Mouse (Mus musculus) embryonic facial prominence, embryonic 11.5 days (tissue): Measurements from ENCODE around the gene Snta1. TPM values are rescaled to one million over a fixed set of nuclear protein-coding genes. Genes with fewer than 3 reads are reported as not detected.
A peak's percentile ranks its signal among the peaks of the same experiment; 100 is the strongest.

ENCODE experiments used
- ATAC-seq: fragments of 200-750 bp; cut with Nextera tagmentation; replicated peaks from 2 replicates; pipeline ENCODE4 v1.8.0; 2017; ENCODE audit warnings: low read depth; ENCODE audit not compliant: insufficient number of reproducible peaks, low FRiP score, low TSS enrichment
- DNase-seq: peaks from one replicate; pipeline ENCODE4 v3.0.0-alpha.2; 2015; ENCODE audit warnings: low spot score
- H3K27ac ChIP-seq: fragments of 300-500 bp; sonication (generic); replicated peaks from 2 replicates; pipeline ENCODE4 v1.5.1; 2014; ENCODE audit warnings: mild to moderate bottlenecking, low read depth, low read length, control low read depth
- H3K27me3 ChIP-seq: fragments of 300-500 bp; sonication (generic); 2 replicates; pipeline ENCODE4 v1.6.1; 2014; ENCODE audit warnings: mild to moderate bottlenecking, low read length, moderate library complexity, mixed read lengths; ENCODE audit not compliant: control insufficient read depth, insufficient read depth
- H3K36me3 ChIP-seq: fragments of 300-500 bp; sonication (generic); replicated peaks from 2 replicates; pipeline ENCODE4 v1.6.1; 2014; ENCODE audit warnings: low read depth, mild to moderate bottlenecking, low read length, moderate library complexity, mixed read lengths; ENCODE audit not compliant: control insufficient read depth, insufficient read depth
- H3K4me1 ChIP-seq: fragments of 300-500 bp; sonication (generic); 2 replicates; pipeline ENCODE4 v1.6.1; 2014; ENCODE audit warnings: low read length, mixed read lengths; ENCODE audit not compliant: control insufficient read depth, insufficient read depth
- H3K4me2 ChIP-seq: fragments of 300-500 bp; sonication (generic); 2 replicates; pipeline ENCODE4 v1.6.1; 2014; ENCODE audit warnings: low read depth, mild to moderate bottlenecking, control low read depth, low read length, moderate library complexity
- H3K4me3 ChIP-seq: fragments of 300-500 bp; sonication (generic); 2 replicates; pipeline ENCODE4 v1.5.1; 2014; ENCODE audit warnings: low read depth, low read length, control low read depth
- H3K9ac ChIP-seq: fragments of 300-500 bp; sonication (generic); replicated peaks from 2 replicates; pipeline ENCODE4 v1.6.1; 2014; ENCODE audit warnings: mild to moderate bottlenecking, control low read depth, low read length
- H3K9me3 ChIP-seq: fragments of 300-500 bp; sonication (generic); replicated peaks from 2 replicates; pipeline ENCODE4 v1.6.1; 2016; ENCODE audit warnings: mild to moderate bottlenecking, low read length, inconsistent platforms, mixed read lengths; ENCODE audit not compliant: control insufficient read depth
- WGBS: fragments of 180-500 bp; shearing (Covaris S2); extraction: QIAGEN DNeasy Blood & Tissue Kit; methylation state at CpG from one replicate; pipeline ENCODE4 v1.1.7; 2014; 5-methylcytosine and 5-hydroxymethylcytosine counted together
- polyA plus RNA-seq: library from polyadenylated mRNA; unstranded; fragments of >200 nt; fragmentation: Nextera tagmentation; extraction: Ambion mirVana; gene quantifications from 2 replicates; pipeline ENCODE4 v1.2.1, GENCODE M21; 2014

Snta1 gene
- 2.1 TPM in 2 replicates for polyA plus RNA-seq

GRCm38 (mm10) chr2:154407643-154408445, at the start of gene Snta1:
Gene Snta1, minus strand, starts transcription at chr2:154408099.
- H3K36me3 ChIP-seq = no peaks in the 10 kb centered on the region
- H3K4me2 ChIP-seq = peak within 1 kb of the TSS; percentile 87
- peak within 1 kb of the TSS; percentile 54 for H3K4me3 ChIP-seq
- no peaks in the 10 kb centered on the region for H3K4me1 ChIP-seq
- 2% methylated on average over 68 of the region's 84 CpGs for WGBS
- ATAC-seq (peak; percentile 76), DNase-seq (peak; percentile 80)
- peak within 1 kb of the TSS; percentile 63 for H3K9ac ChIP-seq
- H3K27ac ChIP-seq = no peak within 1 kb of the TSS
- no peaks in the 10 kb centered on the region for H3K9me3 ChIP-seq
- 0 out of 2 replicates have a peak, but pooled peaks cover 2% of the 10 kb centered on the region for H3K27me3 ChIP-seq

- Histone ChIP-seq H3K27me3 (no peaks in the 10 kb centered on the region), H3K9me3 (no peaks in the 10 kb centered on the region), H3K4me1 (peaks cover 6% of the 10 kb centered on the region), H3K4me3 (no peak overlapping the region), H3K27ac (no peak overlapping the region), H3K4me2 (no peak overlapping the region), H3K36me3 (no peaks in the 10 kb centered on the region), H3K9ac (no peak overlapping the region)
- DNase-seq = no peak
- no peak for ATAC-seq
Observed at GRCm38 (mm10) chr2:154456621-154457020, 48.7 kb upstream of the Snta1 start.

GRCm38 (mm10) chr2:154455776-154456175, 47.9 kb upstream of the Snta1 start:
- Histone ChIP-seq H3K27ac (0 out of 2 replicates have a peak overlapping the region, but pooled peaks have one; percentile 41), H3K4me1 (peaks cover 6% of the 10 kb centered on the region), H3K4me3 (no peak overlapping the region), H3K9me3 (no peaks in the 10 kb centered on the region), H3K9ac (no peak overlapping the region), H3K4me2 (no peak overlapping the region), H3K36me3 (no peaks in the 10 kb centered on the region), H3K27me3 (no peaks in the 10 kb centered on the region)
- WGBS = 33% methylated on average over 5 of the region's 5 CpGs
- DNase-seq (peak; percentile 48), ATAC-seq (peak; percentile 60; the same call in 1 of the 2 replicates)

- 0 out of 2 replicates have a peak overlapping the region, but pooled peaks have one; percentile 22 for H3K27ac ChIP-seq
- peak; percentile 74 for ATAC-seq
- 35% methylated on average over 3 of the region's 3 CpGs for WGBS
Observed at GRCm38 (mm10) chr2:154454605-154455004, 46.7 kb upstream of the Snta1 start.

GRCm38 (mm10) chr2:154454099-154454498, 46.2 kb upstream of the Snta1 start:
- Histone ChIP-seq H3K4me3 (no peak overlapping the region), H3K27ac (no peak overlapping the region; the same call in 1 of the 2 replicates), H3K4me2 (no peak overlapping the region), H3K4me1 (peaks cover 6% of the 10 kb centered on the region), H3K36me3 (no peaks in the 10 kb centered on the region), H3K9ac (no peak overlapping the region), H3K9me3 (no peaks in the 10 kb centered on the region), H3K27me3 (no peaks in the 10 kb centered on the region)
- 60% methylated on average over 1 of the region's 1 CpGs for WGBS
- ATAC-seq (no peak), DNase-seq (no peak)

More at GRCm38 (mm10) chr2:154454605-154455004, 46.7 kb upstream of the Snta1 start:
- no peak overlapping the region for H3K4me2 ChIP-seq
- peak; percentile 71 for DNase-seq
- no peaks in the 10 kb centered on the region for H3K27me3 ChIP-seq
- no peak overlapping the region for H3K9ac ChIP-seq
- no peaks in the 10 kb centered on the region for H3K9me3 ChIP-seq
- no peak overlapping the region for H3K4me3 ChIP-seq
- no peaks in the 10 kb centered on the region for H3K36me3 ChIP-seq
- peaks cover 6% of the 10 kb centered on the region for H3K4me1 ChIP-seq

GRCm38 (mm10) chr2:154452951-154453350, 45.1 kb upstream of the Snta1 start:
- H3K9ac ChIP-seq = no peak overlapping the region
- H3K9me3 ChIP-seq = no peaks in the 10 kb centered on the region
- peaks cover 6% of the 10 kb centered on the region for H3K4me1 ChIP-seq
- H3K4me2 ChIP-seq = no peak overlapping the region
- DNase-seq (no peak), ATAC-seq (no peak)
- no peak overlapping the region for H3K27ac ChIP-seq
- no peak overlapping the region for H3K4me3 ChIP-seq
- no peaks in the 10 kb centered on the region for H3K36me3 ChIP-seq
- WGBS = 97% methylated on average over 2 of the region's 2 CpGs
- no peaks in the 10 kb centered on the region for H3K27me3 ChIP-seq

- no peaks in the 10 kb centered on the region for H3K9me3 ChIP-seq
- H3K4me2 ChIP-seq = no peak overlapping the region
- no peak overlapping the region for H3K4me3 ChIP-seq
- no peak overlapping the region for H3K27ac ChIP-seq
- no peaks in the 10 kb centered on the region for H3K4me1 ChIP-seq
- no peak for ATAC-seq
- no peaks in the 10 kb centered on the region for H3K36me3 ChIP-seq
- DNase-seq = no peak
- no peaks in the 10 kb centered on the region for H3K27me3 ChIP-seq
- H3K9ac ChIP-seq = no peak overlapping the region
Observed at GRCm38 (mm10) chr2:154448633-154449032, 40.7 kb upstream of the Snta1 start.

GRCm38 (mm10) chr2:154447821-154448220, 39.9 kb upstream of the Snta1 start:
- no peaks in the 10 kb centered on the region for H3K36me3 ChIP-seq

More at GRCm38 (mm10) chr2:154447821-154448220, 39.9 kb upstream of the Snta1 start:
- 97% methylated on average over 8 of the region's 8 CpGs for WGBS
- H3K27ac ChIP-seq = no peak overlapping the region
- no peaks in the 10 kb centered on the region for H3K9me3 ChIP-seq
- H3K27me3 ChIP-seq = no peaks in the 10 kb centered on the region
- no peak for DNase-seq
- no peaks in the 10 kb centered on the region for H3K4me1 ChIP-seq
- no peak overlapping the region for H3K4me3 ChIP-seq
- no peak overlapping the region for H3K4me2 ChIP-seq
- no peak overlapping the region for H3K9ac ChIP-seq
- ATAC-seq = no peak
